Mouse (Mus musculus) CH12.LX (cell line): ENCODE data around the gene Pfn1. TPM values are rescaled to one million over a fixed set of nuclear protein-coding genes. Genes with fewer than 3 reads are reported as not detected.

Source experiments
- DNase-seq: peaks from one replicate; pipeline ENCODE4 v3.0.0-alpha.2; 2013; ENCODE audit errors: extremely low read depth
- H3K27ac ChIP-seq: 2 replicates; pipeline ENCODE4 v1.5.1; 2012; ENCODE audit warnings: low read depth, mild to moderate bottlenecking, control low read depth, moderate library complexity; ENCODE audit not compliant: insufficient read depth
- H3K27me3 ChIP-seq: replicated peaks from 2 replicates; pipeline ENCODE3; 2012; ENCODE audit warnings: inconsistent platforms
- H3K36me3 ChIP-seq, 2 experiments: replicated peaks in 1 of 2; 2 replicates each; pipeline versions ENCODE3 to v1.6.1; 2012; ENCODE audit warnings: inconsistent platforms in 1 of 2, low read length in 1 of 2, mild to moderate bottlenecking in 1 of 2, mixed read lengths in 1 of 2, moderate library complexity in 1 of 2; ENCODE audit not compliant: control insufficient read depth in 1 of 2, insufficient read depth in 1 of 2
- H3K4me1 ChIP-seq, 2 experiments: 2 replicates each; pipeline ENCODE4 v1.6.1; 2012; ENCODE audit warnings: inconsistent platforms in 1 of 2, moderate library complexity in 1 of 2; ENCODE audit not compliant: insufficient read depth in 2 of 2, control insufficient read depth in 1 of 2
- H3K4me2 ChIP-seq: 2 replicates; pipeline ENCODE4 v1.6.1; 2012; ENCODE audit warnings: low read depth, mild to moderate bottlenecking, control low read depth; ENCODE audit not compliant: poor library complexity, insufficient read depth, severe bottlenecking
- H3K4me3 ChIP-seq, 3 experiments: fragments of 150-350 bp in 1 of 3; sonication (generic) in 1 of 3; replicated peaks in 1 of 3; 2 replicates each; pipeline versions ENCODE3 to v1.5.1; 2011 to 2012; ENCODE audit warnings: low read depth in 2 of 3, low read length in 2 of 3, mild to moderate bottlenecking in 2 of 3, moderate library complexity in 2 of 3, control low read depth in 1 of 3, improper control_type of control experiment in 1 of 3, inconsistent platforms in 1 of 3, mixed read lengths in 1 of 3; ENCODE audit not compliant: poor library complexity in 1 of 3
- H3K79me2 ChIP-seq: replicated peaks from 2 replicates; pipeline ENCODE4 v1.6.1; 2012; ENCODE audit warnings: mild to moderate bottlenecking, moderate library complexity; ENCODE audit not compliant: control insufficient read depth, poor library complexity, insufficient read depth, severe bottlenecking; ENCODE audit errors: extremely low read depth
- H3K9ac ChIP-seq: 2 replicates; pipeline ENCODE4 v1.6.1; 2012; ENCODE audit warnings: low read depth, mild to moderate bottlenecking, control low read depth, moderate library complexity; ENCODE audit not compliant: insufficient read depth
- H3K9me3 ChIP-seq: replicated peaks from 2 replicates; pipeline ENCODE3; 2012; ENCODE audit warnings: low read length, inconsistent platforms, mixed read lengths
- BHLHE40 ChIP-seq: IDR thresholded peaks from 2 replicates; pipeline ENCODE4 v1.6.1; 2011; ENCODE audit warnings: mild to moderate bottlenecking, low read depth, low read length, improper control_type of control experiment
- CHD2 ChIP-seq: IDR thresholded peaks from 2 replicates; pipeline ENCODE4 v1.6.1; 2011; ENCODE audit warnings: low read length, improper control_type of control experiment
- CTCF ChIP-seq, 2 experiments: IDR thresholded peaks in 1 of 2; conservative IDR thresholded peaks in 1 of 2; 2 replicates each; pipeline ENCODE4 v1.5.1; 2011 to 2012; ENCODE audit warnings: low read depth in 2 of 2, low read length in 2 of 2, improper control_type of control experiment in 1 of 2, inconsistent platforms in 1 of 2, mild to moderate bottlenecking in 1 of 2, moderate library complexity in 1 of 2
- E2F4 ChIP-seq: IDR thresholded peaks from 2 replicates; pipeline ENCODE4 v1.6.1; 2011; ENCODE audit warnings: low read depth, low read length, improper control_type of control experiment; ENCODE audit not compliant: insufficient replicate concordance
- ELF1 ChIP-seq: IDR thresholded peaks from 2 replicates; pipeline ENCODE4 v1.6.1; 2014; ENCODE audit warnings: low read depth, mild to moderate bottlenecking, inconsistent platforms, low read length, improper control_type of control experiment
- EP300 ChIP-seq: IDR thresholded peaks from 2 replicates; pipeline ENCODE4 v1.6.1; 2011; ENCODE audit warnings: low read length, improper control_type of control experiment
- IRF4 ChIP-seq: IDR thresholded peaks from 2 replicates; pipeline ENCODE4 v1.6.1; 2014; ENCODE audit warnings: low read depth, mild to moderate bottlenecking, inconsistent platforms, low read length, improper control_type of control experiment
- JUN ChIP-seq: IDR thresholded peaks from 2 replicates; pipeline ENCODE4 v1.6.1; 2011; ENCODE audit warnings: low read depth, mild to moderate bottlenecking, low read length, improper control_type of control experiment, moderate library complexity; ENCODE audit not compliant: insufficient read depth
- MAX ChIP-seq: IDR thresholded peaks from 2 replicates; pipeline ENCODE4 v1.6.1; 2011; ENCODE audit warnings: low read length, improper control_type of control experiment
- MEF2A ChIP-seq: IDR thresholded peaks from 2 replicates; pipeline ENCODE4 v1.6.1; 2014; ENCODE audit warnings: low read depth, mild to moderate bottlenecking, inconsistent platforms, low read length, improper control_type of control experiment, borderline replicate concordance
- NRF1 ChIP-seq: IDR thresholded peaks from 2 replicates; pipeline ENCODE4 v1.6.1; 2014; ENCODE audit warnings: low read depth, mild to moderate bottlenecking, inconsistent platforms, low read length, improper control_type of control experiment, moderate library complexity
- POLR2A ChIP-seq: IDR thresholded peaks from 2 replicates; pipeline ENCODE4 v1.6.1; 2011; ENCODE audit warnings: low read depth, mild to moderate bottlenecking, improper control_type of control experiment, low read length
- RAD21 ChIP-seq: IDR thresholded peaks from 2 replicates; pipeline ENCODE4 v1.6.1; 2011; ENCODE audit warnings: low read depth, mild to moderate bottlenecking, low read length, improper control_type of control experiment, moderate library complexity
- SMC3 ChIP-seq: IDR thresholded peaks from 2 replicates; pipeline ENCODE4 v1.6.1; 2011; ENCODE audit warnings: low read depth, low read length, improper control_type of control experiment
- UBTF ChIP-seq: IDR thresholded peaks from 2 replicates; pipeline ENCODE4 v1.6.1; 2012; ENCODE audit warnings: low read depth, mild to moderate bottlenecking, inconsistent platforms, low read length, improper control_type of control experiment, moderate library complexity
- USF1 ChIP-seq: IDR thresholded peaks from 2 replicates; pipeline ENCODE4 v1.6.1; 2014; ENCODE audit warnings: low read depth, mild to moderate bottlenecking, inconsistent platforms, low read length, improper control_type of control experiment
- USF2 ChIP-seq: conservative IDR thresholded peaks from 2 replicates; pipeline ENCODE4 v1.6.1; 2011; ENCODE audit warnings: low read depth, low read length, improper control_type of control experiment
- ZNF384 ChIP-seq: IDR thresholded peaks from 2 replicates; pipeline ENCODE4 v1.6.1; 2012; ENCODE audit warnings: low read depth, low read length, improper control_type of control experiment, inconsistent platforms
- dilution Hi-C: fragments of 300-500 bp; cut with MboI; formaldehyde crosslinking; loops from 2 replicates; pipeline ENCODE4 v1.14.3; 2020; ENCODE audit warnings: low sequenced_read_pairs; ENCODE audit not compliant: extremely low pct_unique_long_range_greater_than_20kb, extremely low pct_ligation_motif_present
- in situ Hi-C: fragments of 300-500 bp; cut with MboI; formaldehyde crosslinking; loops from 3 replicates; pipeline ENCODE4 v1.14.3; 2019; ENCODE audit warnings: low sequenced_read_pairs, low pct_ligation_motif_present, low pct_unique_long_range_greater_than_20kb, mixed read lengths
- polyA plus RNA-seq: library from polyadenylated mRNA; unstranded; fragments of >175 nt; gene quantifications from 2 replicates; pipeline ENCODE4 v1.2.1, GENCODE M21; 2012; ENCODE audit warnings: low read depth; ENCODE audit not compliant: insufficient read length
- total RNA-seq, 2 experiments: library from RNA; depleted of rRNA; stranded (reverse); fragments of 300-350 nt in 1 of 2; fragments of >200 nt in 1 of 2; gene quantifications; 2 replicates each; pipeline ENCODE4 v1.2.3; 2012 to 2014

Gene Pfn1
- total and polyA plus RNA-seq, 3 experiments = 844 to 2,624 (median 1,045) TPM

DNA sequence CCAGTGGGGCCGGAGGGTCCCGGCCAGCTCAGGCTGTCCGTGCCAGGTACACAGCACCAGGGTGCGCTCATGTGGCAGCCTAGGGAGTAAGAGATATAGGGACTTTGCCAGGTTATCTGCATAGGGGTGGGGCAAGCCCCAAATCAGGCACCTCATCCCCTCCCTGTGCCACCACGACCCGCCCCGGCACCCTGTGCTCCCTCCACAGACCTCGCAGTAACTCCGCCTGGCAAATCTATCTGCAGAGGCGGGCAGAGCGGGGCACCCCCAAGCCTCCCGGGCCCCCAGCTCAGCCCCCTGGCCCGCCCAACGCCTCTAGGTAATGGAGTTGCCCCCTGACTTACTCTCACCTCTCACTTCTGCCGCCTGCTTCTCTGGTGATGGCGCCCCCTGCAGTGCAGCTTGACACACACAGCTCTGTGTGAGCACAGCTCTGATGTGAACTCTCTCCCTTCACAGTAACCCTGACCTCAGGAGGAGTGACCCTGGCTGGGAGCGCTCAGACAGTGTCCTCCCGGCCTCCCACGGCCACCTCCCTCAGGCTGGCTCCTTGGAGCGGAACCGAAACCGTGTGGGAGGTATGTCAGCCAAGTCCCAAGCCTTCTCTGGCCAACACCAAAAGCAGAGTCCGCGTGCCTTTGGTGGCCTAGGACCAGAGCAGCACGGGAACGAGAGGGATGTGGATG lies 45.9 kb downstream of the Pfn1 start:
- Histone ChIP-seq H3K4me3 (no peak overlapping the region), H3K79me2 (no peaks in the 10 kb centered on the region), H3K9ac (no peak overlapping the region), H3K4me2 (no peak overlapping the region), H3K9me3 (no peaks in the 10 kb centered on the region), H3K27ac (no peak overlapping the region), H3K36me3 (peaks cover 88 to 98% of the 10 kb centered on the region in 2 experiments), H3K4me1 (peaks cover 0 to 9% of the 10 kb centered on the region in 2 experiments; a peak in 2 of 4 replicates)
- DNase-seq = no peak
- dilution Hi-C loops = no loop called here
- TF ChIP-seq NRF1 (no peak), SMC3 (peak; percentile 54), RAD21 (peak; percentile 20), CTCF (conservative IDR thresholded peaks at IDR 0.05 in 1 of 2, IDR thresholded peaks at IDR 0.05 in 1 of 2; ENCODE audit: low read depth in 2 of 2, low read length in 2 of 2) (peak in 1 of 2 experiments; percentile 64; a peak in 2 of 4 replicates), E2F4 (no peak)
- TF ChIP-seq, all 38 proteins: peak for 3
- in situ Hi-C loops = loop anchor here (5.0 to 25.0 kb wide), 2 partner anchors 91 to 371 kb away; partner anchors contain the start of genes 0610010K14Rik, Bcl6b, Gltpd2 and Gm21988
- no peaks in the 10 kb centered on the region for H3K27me3 ChIP-seq

DNA sequence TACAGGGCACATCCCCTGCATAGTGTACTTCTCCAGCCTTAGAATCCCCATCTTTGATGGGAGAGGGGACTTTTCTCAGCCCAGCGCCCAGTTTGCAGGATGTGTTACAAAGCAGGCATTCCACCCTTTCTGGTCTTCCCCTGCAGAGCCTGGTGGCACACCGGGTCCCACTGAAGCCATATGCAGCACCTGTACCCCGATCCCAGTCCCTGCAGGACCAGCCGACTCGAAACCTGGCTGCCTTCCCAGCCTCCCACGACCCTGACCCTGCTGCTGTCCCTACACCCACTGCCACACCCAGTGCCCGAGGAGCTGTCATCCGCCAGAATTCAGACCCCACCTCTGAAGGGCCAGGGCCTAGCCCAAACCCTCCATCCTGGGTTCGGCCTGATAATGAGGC lies 46.8 kb downstream of the Pfn1 start:
- DNase-seq = no peak
- H3K79me2 ChIP-seq = no peaks in the 10 kb centered on the region
- H3K27me3 ChIP-seq = no peaks in the 10 kb centered on the region
- no peak overlapping the region for H3K4me2 ChIP-seq
- dilution Hi-C loops = no loop called here
- H3K27ac ChIP-seq = no peak overlapping the region
- no peaks in the 10 kb centered on the region for H3K9me3 ChIP-seq
- in situ Hi-C loops = loop anchor here (5.0 to 25.0 kb wide), 2 partner anchors 90 to 370 kb away; partner anchors contain the start of genes 0610010K14Rik, Bcl6b, Gltpd2 and Gm21988
- no peak overlapping the region for H3K4me3 ChIP-seq
- H3K4me1 ChIP-seq = peaks cover 0 to 2% of the 10 kb centered on the region in 2 experiments; a peak in 2 of 4 replicates
- no peak overlapping the region for H3K9ac ChIP-seq
- no peak for TF ChIP-seq JUN
- TF ChIP-seq CHD2 = no peak
- no peak for TF ChIP-seq USF1
- no peak for TF ChIP-seq MEF2A
- no peak for TF ChIP-seq ELF1
- no peak for TF ChIP-seq UBTF
- no peak for TF ChIP-seq POLR2A
- no peak for TF ChIP-seq EP300
- TF ChIP-seq IRF4 = no peak
- no peak for TF ChIP-seq MAX
- TF ChIP-seq BHLHE40 = no peak
- TF ChIP-seq ZNF384 = no peak
- TF ChIP-seq NRF1 = no peak
- TF ChIP-seq USF2 = no peak
- peaks cover 88 to 98% of the 10 kb centered on the region in 2 experiments for H3K36me3 ChIP-seq
